ENCODE assay signal across 8 mouse cellular contexts in the genomic region with DNA sequence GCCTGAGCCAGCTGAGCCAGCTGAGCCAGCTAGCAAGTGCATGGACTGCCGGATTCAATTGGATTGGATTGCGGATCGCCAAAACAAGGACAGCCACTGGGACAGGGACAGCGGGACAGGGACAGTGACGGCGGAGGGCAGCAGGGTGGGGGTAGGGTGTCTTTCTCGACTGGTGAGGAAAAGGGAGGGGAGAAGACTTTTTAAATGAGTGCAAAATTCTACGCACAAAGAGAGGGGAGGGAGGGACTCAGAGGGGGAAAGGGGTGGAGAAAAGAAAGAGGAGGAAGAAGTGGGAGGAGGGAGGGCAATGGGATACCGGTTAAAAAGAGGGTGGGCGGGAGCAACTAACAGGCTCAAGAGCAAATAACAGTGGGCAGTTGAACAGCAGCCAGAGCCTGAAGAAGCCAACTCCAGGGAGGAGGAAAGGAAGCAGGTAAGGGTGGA.
DNase-seq lines count a peak whose midpoint lies in the region; ATAC-seq and TF ChIP-seq lines count a peak whose summit lies in the region.

No protein-coding gene starts in this region.

- H3K4me2 ChIP-seq in kidney, embryonic 15.5 days: peak overlapping the region; percentile 59
- H3K4me2 ChIP-seq in forebrain, embryonic 11.5 days (ENCODE audit: low read depth, low read length, severe bottlenecking): peak overlapping the region; percentile 41
- peak overlapping the region; percentile 52 for H3K4me2 ChIP-seq in limb, embryonic 14.5 days (replicated peaks; ENCODE audit: low read depth, low read length, severe bottlenecking)

- no peak overlapping the region for H3K9ac ChIP-seq in kidney, embryonic 15.5 days
- H3K9ac ChIP-seq in forebrain, embryonic 11.5 days (ENCODE audit: low read length): peak overlapping the region; percentile 59
- peak overlapping the region; percentile 25; the same call in 1 of the 2 replicates for H3K9ac ChIP-seq in limb, embryonic 14.5 days (ENCODE audit: low read depth, low read length, severe bottlenecking)

- H3K36me3 ChIP-seq in kidney, embryonic 15.5 days: no peaks in the 10 kb centered on the region
- no peaks in the 10 kb centered on the region for H3K36me3 ChIP-seq in forebrain, embryonic 11.5 days (ENCODE audit: control insufficient read depth, insufficient read depth, low read length)
- no peaks in the 10 kb centered on the region for H3K36me3 ChIP-seq in limb, embryonic 14.5 days (ENCODE audit: control insufficient read depth, insufficient read depth, low read length)

- TF ChIP-seq POLR2A in limb, embryonic 14.5 days (IDR thresholded peaks at IDR 0.05; ENCODE audit: borderline replicate concordance, extremely low read depth, insufficient read depth, insufficient read length): no peak

- H3K27ac ChIP-seq in kidney, embryonic 15.5 days: no peak overlapping the region
- no peak overlapping the region for H3K27ac ChIP-seq in forebrain, embryonic 11.5 days (ENCODE audit: low read depth, low read length)
- no peak overlapping the region for H3K27ac ChIP-seq in limb, embryonic 14.5 days (replicated peaks; ENCODE audit: low read depth, low read length)

- no peaks in the 10 kb centered on the region for H3K9me3 ChIP-seq in kidney, embryonic 15.5 days (replicated peaks)
- H3K9me3 ChIP-seq in forebrain, embryonic 11.5 days (ENCODE audit: control insufficient read depth, low read length): no peaks in the 10 kb centered on the region
- no peaks in the 10 kb centered on the region for H3K9me3 ChIP-seq in limb, embryonic 14.5 days (ENCODE audit: control insufficient read depth, low read length)

- ATAC-seq in kidney, embryonic 15.5 days (replicated peaks; ENCODE audit: low FRiP score): peak; percentile 56
- no peak for ATAC-seq in forebrain, embryonic 11.5 days (replicated peaks; ENCODE audit: low FRiP score)
- no peak for ATAC-seq in limb, embryonic 14.5 days (ENCODE audit: low FRiP score, low read depth)
- no peak for ATAC-seq in inflammation-experienced regulatory T-cells, adult 6 months

- under 1% methylated on average over 10 of the region's 10 CpGs for WGBS in kidney, embryonic 15.5 days
- under 1% methylated on average over 10 of the region's 10 CpGs for WGBS in forebrain, embryonic 11.5 days
- under 1% methylated on average over 10 of the region's 10 CpGs for WGBS in limb, embryonic 14.5 days

- H3K27me3 ChIP-seq in kidney, embryonic 15.5 days: peaks cover 18% of the 10 kb centered on the region
- no peaks in the 10 kb centered on the region for H3K27me3 ChIP-seq in forebrain, embryonic 11.5 days (ENCODE audit: control insufficient read depth, insufficient read depth, low read length)
- H3K27me3 ChIP-seq in limb, embryonic 14.5 days (ENCODE audit: control insufficient read depth, insufficient read depth, low read length): no peaks in the 10 kb centered on the region

- peaks cover 10% of the 10 kb centered on the region for H3K4me1 ChIP-seq in kidney, embryonic 15.5 days
- H3K4me1 ChIP-seq in forebrain, embryonic 11.5 days (replicated peaks; ENCODE audit: control insufficient read depth, insufficient read depth, low read length): peaks cover 4% of the 10 kb centered on the region
- 0 out of 2 replicates have a peak, but pooled peaks cover 3% of the 10 kb centered on the region for H3K4me1 ChIP-seq in limb, embryonic 14.5 days (ENCODE audit: control insufficient read depth, insufficient read depth, low read length)

- peak overlapping the region; percentile 38 for H3K4me3 ChIP-seq in kidney, embryonic 15.5 days (replicated peaks)
- H3K4me3 ChIP-seq in forebrain, embryonic 11.5 days (ENCODE audit: low read depth, low read length): peak overlapping the region; percentile 28
- peak overlapping the region; percentile 34 for H3K4me3 ChIP-seq in limb, embryonic 14.5 days (replicated peaks; ENCODE audit: low read length)

- no peak for DNase-seq in kidney, postnatal 25 days
- peak; percentile 57 for DNase-seq in forebrain, embryonic 11.5 days (ENCODE audit: low spot score)
- peak; percentile 27 for DNase-seq in limb, embryonic 14.5 days (ENCODE audit: low spot score)
- DNase-seq in neural tube, embryonic 10.5 days (ENCODE audit: extremely low spot score, low spot score): peak; percentile 30
- DNase-seq in cerebellum, adult 8-10 months: no peak
- no peak for DNase-seq in frontal cortex, postnatal 25 days (ENCODE audit: low spot score in 2 of 2)

Comparison
In these comparisons a context has a peak if more than half of its experiments do, and no peak if none do; other contexts are left out.
1. DNase-seq: peak in forebrain, embryonic 11.5 days (single experiment), limb, embryonic 14.5 days (single experiment) and neural tube, embryonic 10.5 days (single experiment); none in kidney, postnatal 25 days (0 of 2), cerebellum, adult 8-10 months (single experiment) and frontal cortex, postnatal 25 days (0 of 2).
2. Peak in every context shown above with its lines, with median percentiles within 50 percentile points of each other: H3K4me2 ChIP-seq and H3K4me3 ChIP-seq.